Mouse (Mus musculus): ENCODE measurements around the gene Ifi27l2a.

DNA sequence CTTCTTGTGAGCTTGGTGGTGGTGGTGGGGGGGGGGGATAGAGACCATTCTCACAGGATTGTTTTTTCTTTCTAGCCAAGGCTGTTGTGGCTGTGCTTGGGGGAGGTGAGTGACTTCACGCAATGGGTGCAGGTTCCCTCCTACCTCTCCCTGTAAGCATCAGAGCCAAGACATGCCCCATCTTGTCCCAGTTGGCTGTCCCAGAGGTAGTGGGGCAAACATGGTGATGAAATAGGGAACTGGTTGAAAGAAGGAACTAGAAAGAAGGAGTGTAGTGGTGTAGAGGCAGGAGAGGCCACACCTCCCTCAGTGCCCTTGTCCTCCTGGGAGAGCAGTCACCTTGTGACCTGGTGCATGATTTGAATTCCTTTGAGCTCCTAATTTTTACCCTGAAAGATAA is 5.9 kb downstream of the Ifi27l2a start:
- no peak for TF ChIP-seq CTCF (IDR thresholded peaks at IDR 0.05; ENCODE audit: control insufficient read depth, insufficient read depth, insufficient read length)
- no peak for TF ChIP-seq USF1 (IDR thresholded peaks at IDR 0.05; ENCODE audit: low read depth)
